Mouse (Mus musculus): Measurements from ENCODE around the gene Sned1. TPM values are rescaled to one million over a fixed set of nuclear protein-coding genes. Genes with fewer than 3 reads are reported as not detected.

Sned1 gene
- polyA plus RNA-seq, 2 experiments, result 0.25 TPM

- Histone ChIP-seq H3K36me3 (replicated peaks; ENCODE audit: control insufficient read depth, insufficient read depth, low read depth) (no peaks in the 10 kb centered on the region), H3K27ac (no peak overlapping the region), H3K4me2 (ENCODE audit: low read depth) (no peak overlapping the region), H3K27me3 (ENCODE audit: control insufficient read depth, insufficient read depth, low read length) (no peaks in the 10 kb centered on the region), H3K9me3 (ENCODE audit: control insufficient read depth, low read length) (no peaks in the 10 kb centered on the region), H3K4me3 (ENCODE audit: insufficient read depth in 1 of 2, low read depth in 2 of 2, low read length in 2 of 2) (no peak overlapping the region), H3K9ac (replicated peaks) (no peak overlapping the region), H3K4me1 (replicated peaks; ENCODE audit: control insufficient read depth in 2 of 2, insufficient read depth in 2 of 2, low read length in 1 of 2) (no peaks in the 10 kb centered on the region)
- 69% methylated on average over 2 of the region's 2 CpGs for WGBS (ENCODE audit: insufficient replicate concordance)
- TF ChIP-seq EP300 (IDR thresholded peaks at IDR 0.05; ENCODE audit: low read depth), result no peak
- DNase-seq (ENCODE audit: low read depth in 3 of 3, low spot score in 3 of 3) (no peak), ATAC-seq (ENCODE audit: insufficient read depth) (no peak)
Measured at GRCm38 (mm10) chr1:93268246-93268645, 32.6 kb downstream of the Sned1 start.

- Histone ChIP-seq H3K27me3 (ENCODE audit: control insufficient read depth, insufficient read depth, low read length) (no peaks in the 10 kb centered on the region), H3K9me3 (ENCODE audit: control insufficient read depth, low read length) (no peaks in the 10 kb centered on the region), H3K9ac (replicated peaks) (no peak overlapping the region), H3K4me3 (ENCODE audit: insufficient read depth in 1 of 2, low read depth in 2 of 2, low read length in 2 of 2) (no peak overlapping the region), H3K4me2 (ENCODE audit: low read depth) (no peak overlapping the region), H3K4me1 (replicated peaks; ENCODE audit: control insufficient read depth in 2 of 2, insufficient read depth in 2 of 2, low read length in 1 of 2) (no peaks in the 10 kb centered on the region), H3K27ac (no peak overlapping the region), H3K36me3 (replicated peaks; ENCODE audit: control insufficient read depth, insufficient read depth, low read depth) (no peaks in the 10 kb centered on the region)
- TF ChIP-seq EP300 (IDR thresholded peaks at IDR 0.05; ENCODE audit: low read depth) (no peak), CTCF (IDR thresholded peaks at IDR 0.05; ENCODE audit: low read depth) (no peak)
- ATAC-seq (ENCODE audit: insufficient read depth) (no peak), DNase-seq (ENCODE audit: low read depth in 3 of 3, low spot score in 3 of 3) (no peak)
- 31% methylated on average over 3 of the region's 3 CpGs for WGBS (ENCODE audit: insufficient replicate concordance)
Measured at GRCm38 (mm10) chr1:93270516-93271240, 35.0 kb downstream of the Sned1 start.

DNA sequence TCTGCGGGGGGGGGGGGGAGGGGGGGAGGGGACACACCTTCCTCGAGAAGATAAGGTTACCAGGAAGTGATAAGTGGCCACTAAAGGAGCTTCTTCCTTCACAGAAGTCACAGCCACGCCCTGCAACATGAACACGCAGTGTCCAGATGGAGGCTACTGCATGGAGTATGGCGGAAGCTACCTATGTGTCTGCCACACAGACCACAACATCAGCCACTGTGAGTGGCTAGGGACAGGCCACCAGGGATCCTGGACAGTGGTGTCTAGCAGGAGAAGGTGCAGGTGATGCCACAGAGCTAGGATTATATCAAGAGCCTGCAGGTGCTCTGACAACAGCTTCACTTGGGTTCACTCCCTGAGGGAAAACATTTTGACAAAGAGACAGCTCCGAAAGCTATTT is 36.1 kb downstream of the Sned1 start:
- 46% methylated on average over 5 of the region's 6 CpGs for WGBS (ENCODE audit: insufficient replicate concordance)
- TF ChIP-seq CTCF (IDR thresholded peaks at IDR 0.05; ENCODE audit: low read depth), result no peak
- TF ChIP-seq EP300 (IDR thresholded peaks at IDR 0.05; ENCODE audit: low read depth), result no peak
- no peak overlapping the region for H3K27ac ChIP-seq
- H3K27me3 ChIP-seq (ENCODE audit: control insufficient read depth, insufficient read depth, low read length), result no peaks in the 10 kb centered on the region
- no peaks in the 10 kb centered on the region for H3K9me3 ChIP-seq (ENCODE audit: control insufficient read depth, low read length)
- H3K4me3 ChIP-seq (ENCODE audit: insufficient read depth in 1 of 2, low read depth in 2 of 2, low read length in 2 of 2), result no peak overlapping the region
- DNase-seq (ENCODE audit: low read depth in 3 of 3, low spot score in 3 of 3) (no peak), ATAC-seq (ENCODE audit: insufficient read depth) (no peak)
- no peaks in the 10 kb centered on the region for H3K36me3 ChIP-seq (replicated peaks; ENCODE audit: control insufficient read depth, insufficient read depth, low read depth)
- H3K9ac ChIP-seq (replicated peaks), result no peak overlapping the region
- no peak overlapping the region for H3K4me2 ChIP-seq (ENCODE audit: low read depth)
- no peaks in the 10 kb centered on the region for H3K4me1 ChIP-seq (replicated peaks; ENCODE audit: control insufficient read depth in 2 of 2, insufficient read depth in 2 of 2, low read length in 1 of 2)

DNA sequence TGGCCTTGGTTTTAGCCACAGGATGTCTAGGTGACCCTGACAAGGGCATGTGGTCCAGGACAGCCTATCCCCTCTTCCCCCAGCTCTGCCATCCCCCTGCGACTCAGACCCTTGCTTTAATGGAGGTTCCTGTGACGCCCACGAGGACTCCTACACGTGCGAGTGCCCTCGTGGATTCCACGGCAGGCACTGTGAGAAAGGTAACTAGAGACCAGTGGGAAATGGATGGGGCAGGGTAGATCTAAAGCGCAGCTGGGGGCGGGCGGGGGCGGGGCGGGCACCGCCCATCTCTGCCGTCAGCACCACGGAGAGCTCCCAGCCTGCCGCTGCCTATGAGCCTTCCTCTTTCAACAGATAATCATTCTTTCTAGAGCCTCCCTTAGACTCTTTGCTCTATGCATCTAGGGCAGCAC is 36.8 kb downstream of the Sned1 start:
- Histone ChIP-seq H3K4me1 (replicated peaks; ENCODE audit: control insufficient read depth in 2 of 2, insufficient read depth in 2 of 2, low read length in 1 of 2) (no peaks in the 10 kb centered on the region), H3K36me3 (replicated peaks; ENCODE audit: control insufficient read depth, insufficient read depth, low read depth) (no peaks in the 10 kb centered on the region), H3K4me3 (ENCODE audit: insufficient read depth in 1 of 2, low read depth in 2 of 2, low read length in 2 of 2) (no peak overlapping the region), H3K27me3 (ENCODE audit: control insufficient read depth, insufficient read depth, low read length) (no peaks in the 10 kb centered on the region), H3K27ac (no peak overlapping the region), H3K9ac (replicated peaks) (no peak overlapping the region), H3K9me3 (ENCODE audit: control insufficient read depth, low read length) (no peaks in the 10 kb centered on the region), H3K4me2 (ENCODE audit: low read depth) (no peak overlapping the region)
- peak in 1 of 3 experiments; percentile 9 for DNase-seq (ENCODE audit: low read depth in 3 of 3, low spot score in 3 of 3)
- ATAC-seq (ENCODE audit: insufficient read depth), result no peak
- TF ChIP-seq CTCF (IDR thresholded peaks at IDR 0.05; ENCODE audit: low read depth) (no peak), EP300 (IDR thresholded peaks at IDR 0.05; ENCODE audit: low read depth) (no peak)
- WGBS (ENCODE audit: insufficient replicate concordance), result 4% methylated on average over 16 of the region's 16 CpGs

DNA sequence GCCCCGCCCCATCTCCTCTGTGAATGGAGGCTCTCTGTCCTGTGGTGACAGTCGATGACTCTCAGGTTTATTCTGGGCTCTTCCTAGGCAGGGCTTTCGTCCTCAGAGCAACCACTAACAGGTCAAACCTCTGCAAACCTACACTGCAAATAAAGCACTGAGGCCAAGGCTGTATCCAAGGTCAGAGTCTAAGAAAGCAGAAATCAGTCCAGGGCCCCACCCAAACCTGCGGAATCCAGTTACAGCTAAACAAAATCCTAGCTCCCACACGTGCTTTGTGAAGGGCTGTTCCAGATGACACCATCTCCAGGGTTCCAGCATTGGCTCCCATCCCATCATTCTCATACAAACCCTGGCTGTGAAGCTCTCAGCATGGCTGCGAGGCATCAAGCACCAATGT is 39.9 kb downstream of the Sned1 start:
- Histone ChIP-seq H3K27me3 (ENCODE audit: control insufficient read depth, insufficient read depth, low read length) (no peaks in the 10 kb centered on the region), H3K9ac (replicated peaks) (no peak overlapping the region), H3K4me3 (ENCODE audit: insufficient read depth in 1 of 2, low read depth in 2 of 2, low read length in 2 of 2) (no peak overlapping the region), H3K36me3 (replicated peaks; ENCODE audit: control insufficient read depth, insufficient read depth, low read depth) (no peaks in the 10 kb centered on the region), H3K4me2 (ENCODE audit: low read depth) (no peak overlapping the region), H3K4me1 (replicated peaks; ENCODE audit: control insufficient read depth in 2 of 2, insufficient read depth in 2 of 2, low read length in 1 of 2) (no peaks in the 10 kb centered on the region), H3K27ac (no peak overlapping the region), H3K9me3 (ENCODE audit: control insufficient read depth, low read length) (no peaks in the 10 kb centered on the region)
- ATAC-seq (ENCODE audit: insufficient read depth) (no peak), DNase-seq (ENCODE audit: low read depth in 3 of 3, low spot score in 3 of 3) (no peak)
- TF ChIP-seq CTCF (IDR thresholded peaks at IDR 0.05; ENCODE audit: low read depth) (no peak), EP300 (IDR thresholded peaks at IDR 0.05; ENCODE audit: low read depth) (no peak)
- WGBS (ENCODE audit: insufficient replicate concordance), result 52% methylated on average over 6 of the region's 6 CpGs

All from liver, embryonic 14.5 days (tissue).